Mouse (Mus musculus): ENCODE measurements around the gene Terb2.
"Not testable (repeated sequence)": the region's sequence is repeated elsewhere in the genome, so short reads cannot be mapped to it uniquely, and the experiment has no call there.

The Terb2 gene

GRCm38 (mm10) chr2:122162529-122162928, 23.5 kb upstream of the Terb2 start:
- DNase-seq: no peak

GRCm38 (mm10) chr2:122163430-122164195, 22.5 kb upstream of the Terb2 start:
- no peak for DNase-seq

- DNase-seq: no peak
Measured at GRCm38 (mm10) chr2:122164293-122164692, 21.8 kb upstream of the Terb2 start.

GRCm38 (mm10) chr2:122171292-122171691, 14.8 kb upstream of the Terb2 start:
- no peak for DNase-seq

- no peak for DNase-seq
Measured at GRCm38 (mm10) chr2:122172188-122172587, 13.9 kb upstream of the Terb2 start.

- no peak for DNase-seq
Measured at GRCm38 (mm10) chr2:122180051-122180822, 5.8 kb upstream of the Terb2 start.

GRCm38 (mm10) chr2:122185086-122185485, 986 bp upstream of the Terb2 start:
- no peak for DNase-seq

GRCm38 (mm10) chr2:122186751-122187150, 679 bp downstream of the Terb2 start:
- no peak for DNase-seq

GRCm38 (mm10) chr2:122191849-122192248, 5.8 kb downstream of the Terb2 start:
- DNase-seq: no peak

- DNase-seq: no peak
Measured at GRCm38 (mm10) chr2:122194509-122194929, 8.4 kb downstream of the Terb2 start.

- DNase-seq: no peak
Measured at GRCm38 (mm10) chr2:122201501-122201900, 15.4 kb downstream of the Terb2 start.

GRCm38 (mm10) chr2:122206440-122207107, 20.5 kb downstream of the Terb2 start:
- DNase-seq: no peak

- DNase-seq: no peak
Measured at GRCm38 (mm10) chr2:122210534-122211228, 24.6 kb downstream of the Terb2 start.

GRCm38 (mm10) chr2:122217075-122217474, 31.0 kb downstream of the Terb2 start:
- DNase-seq: not testable (repeated sequence)

GRCm38 (mm10) chr2:122218234-122218633, 32.2 kb downstream of the Terb2 start:
- DNase-seq: no peak

- DNase-seq: no peak
Measured at GRCm38 (mm10) chr2:122221378-122221777, 35.3 kb downstream of the Terb2 start.

GRCm38 (mm10) chr2:122221798-122222197, 35.7 kb downstream of the Terb2 start:
- DNase-seq: no peak

- DNase-seq: no peak
Measured at GRCm38 (mm10) chr2:122222272-122222671, 36.2 kb downstream of the Terb2 start.

- no peak for DNase-seq
Measured at GRCm38 (mm10) chr2:122223654-122224053, 37.6 kb downstream of the Terb2 start.

GRCm38 (mm10) chr2:122230395-122230794, 44.3 kb downstream of the Terb2 start:
- no peak for DNase-seq

- no peak for DNase-seq
Measured at GRCm38 (mm10) chr2:122231616-122232015, 45.5 kb downstream of the Terb2 start.

- DNase-seq: no peak
Measured at GRCm38 (mm10) chr2:122233341-122233740, 47.3 kb downstream of the Terb2 start.

Measured in cerebellum, adult 9-11 months (tissue).